Mouse (Mus musculus) kidney, adult 18-20 months (tissue): ENCODE measurements around the gene 1110008L16Rik.
"Not testable (repeated sequence)": the region's sequence is repeated elsewhere in the genome, so short reads cannot be mapped to it uniquely, and the experiment has no call there.

Experiments
- DNase-seq: peaks from one replicate; pipeline ENCODE4 v3.0.0; 2021

Gene 1110008L16Rik

DNA sequence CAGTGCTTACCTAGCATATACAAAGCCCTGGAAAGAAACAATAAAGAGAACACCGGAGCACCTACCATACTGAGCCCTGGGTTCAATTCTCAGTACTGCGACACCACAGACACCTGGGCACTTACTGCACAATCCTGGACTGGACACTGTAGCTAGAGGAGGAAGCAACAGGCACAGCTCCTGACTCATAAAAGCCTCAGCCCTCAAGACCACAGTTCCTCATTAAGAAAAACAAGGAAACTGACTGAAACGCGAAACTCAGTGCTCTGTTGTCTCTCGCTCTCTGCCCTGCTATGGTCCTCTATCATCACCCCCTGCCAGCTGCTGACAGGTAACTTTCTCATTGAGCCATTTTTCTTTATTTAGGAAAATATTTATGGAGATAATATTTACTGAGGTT is at the start of gene 1110008L16Rik:
Gene 1110008L16Rik, plus strand, starts transcription at position 242 of the 400 bp plus-strand sequence.
- DNase-seq, result no peak

DNA sequence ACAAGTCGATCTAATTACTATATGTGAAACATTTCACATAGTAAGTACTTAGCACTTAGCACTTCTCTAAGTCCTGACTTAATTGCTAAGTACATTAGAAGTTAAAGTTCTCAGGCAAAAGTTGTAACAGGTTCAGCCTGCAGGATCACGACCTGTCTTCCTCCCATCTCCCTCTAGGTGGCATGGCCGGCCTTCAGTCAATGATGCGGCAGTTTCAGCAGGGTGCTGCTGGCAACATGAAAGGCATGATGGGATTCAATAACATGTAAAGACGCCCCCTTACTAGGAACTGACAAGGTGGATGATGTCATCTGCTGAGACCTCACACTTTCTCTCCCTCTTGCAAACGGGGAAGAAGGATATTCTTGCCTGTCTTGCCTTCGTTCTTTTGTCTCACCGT is 37.4 kb upstream of the 1110008L16Rik start:
- DNase-seq, result not testable (repeated sequence)

DNA sequence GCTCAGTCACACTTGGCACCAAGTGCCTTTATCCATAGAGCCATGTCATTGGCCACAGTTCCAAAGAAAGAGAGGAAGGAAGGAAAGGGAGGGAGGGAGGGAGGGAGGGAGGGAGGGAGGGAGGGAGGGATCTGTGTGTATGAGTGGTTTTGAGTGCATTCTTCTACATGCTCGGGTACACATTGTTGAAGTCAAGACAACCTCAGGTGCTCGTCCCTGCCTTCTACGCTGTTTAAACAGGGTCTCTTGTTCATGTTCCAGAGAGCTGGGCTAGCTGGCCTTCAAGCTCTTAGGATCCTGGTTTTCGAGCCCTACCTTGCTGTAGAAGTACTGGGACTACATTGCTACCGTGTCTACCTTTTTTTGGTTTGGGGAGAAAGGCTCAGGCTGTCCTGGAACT is 36.0 kb upstream of the 1110008L16Rik start:
- DNase-seq, result not testable (repeated sequence)

DNA sequence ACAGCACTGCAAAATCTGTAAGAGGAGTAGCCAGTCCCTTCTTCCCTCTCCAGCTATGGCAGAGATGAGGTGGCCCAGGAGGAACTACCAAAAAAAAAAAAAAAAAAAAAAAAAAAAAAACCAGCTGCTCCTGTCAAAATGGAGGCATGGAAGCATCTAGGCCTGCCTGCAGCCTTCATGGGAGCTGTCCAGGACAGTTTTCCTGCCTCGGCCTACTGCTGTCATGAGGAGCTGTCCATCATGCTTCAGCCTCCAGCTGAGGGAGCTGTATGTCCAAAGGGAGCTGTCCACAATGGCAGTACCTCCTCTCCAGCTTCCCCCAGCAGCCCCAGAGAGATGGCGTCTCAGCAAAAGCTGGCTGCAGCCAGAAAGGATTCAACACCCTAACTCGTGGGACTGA is 27.1 kb upstream of the 1110008L16Rik start:
- no peak for DNase-seq

DNA sequence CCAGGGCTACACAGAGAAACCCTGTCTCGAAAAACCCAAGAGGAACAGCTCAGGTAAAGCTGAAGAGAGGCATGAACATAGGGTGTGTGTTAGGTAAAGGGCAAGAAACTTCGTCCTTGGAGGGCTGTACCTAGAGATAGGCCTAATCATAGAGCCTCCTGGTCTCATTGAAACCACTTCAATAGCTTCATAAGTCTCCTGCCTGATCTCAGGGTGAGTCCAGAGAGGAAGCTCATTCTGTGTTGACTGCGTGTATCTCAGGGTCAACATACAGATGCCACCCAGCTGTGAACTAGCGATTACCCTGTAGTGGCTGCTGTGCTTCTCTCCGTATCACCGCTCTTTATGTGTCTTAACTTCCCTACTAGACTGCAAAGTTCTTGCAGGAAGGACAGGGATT is 21.8 kb upstream of the 1110008L16Rik start:
- not testable (repeated sequence) for DNase-seq

DNA sequence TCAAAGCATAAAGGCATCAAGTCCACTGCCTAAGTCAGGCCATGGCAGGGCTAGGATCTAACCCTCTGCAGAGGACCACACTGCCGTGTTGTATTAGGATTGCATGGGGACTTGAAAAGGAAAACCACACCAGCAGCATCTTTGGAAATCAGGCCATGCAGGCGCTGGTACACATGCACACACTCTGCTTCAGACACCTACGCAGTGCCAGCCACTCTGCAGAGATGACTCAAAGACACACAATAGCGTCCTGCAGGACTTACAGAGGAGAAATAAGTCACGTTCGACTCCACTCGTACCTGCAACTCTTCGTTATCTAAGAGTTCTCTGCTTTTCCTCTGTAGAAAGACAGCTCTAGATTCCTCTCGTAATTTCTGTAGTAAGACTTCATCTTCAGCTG is 1.3 kb upstream of the 1110008L16Rik start:
- DNase-seq, result no peak

DNA sequence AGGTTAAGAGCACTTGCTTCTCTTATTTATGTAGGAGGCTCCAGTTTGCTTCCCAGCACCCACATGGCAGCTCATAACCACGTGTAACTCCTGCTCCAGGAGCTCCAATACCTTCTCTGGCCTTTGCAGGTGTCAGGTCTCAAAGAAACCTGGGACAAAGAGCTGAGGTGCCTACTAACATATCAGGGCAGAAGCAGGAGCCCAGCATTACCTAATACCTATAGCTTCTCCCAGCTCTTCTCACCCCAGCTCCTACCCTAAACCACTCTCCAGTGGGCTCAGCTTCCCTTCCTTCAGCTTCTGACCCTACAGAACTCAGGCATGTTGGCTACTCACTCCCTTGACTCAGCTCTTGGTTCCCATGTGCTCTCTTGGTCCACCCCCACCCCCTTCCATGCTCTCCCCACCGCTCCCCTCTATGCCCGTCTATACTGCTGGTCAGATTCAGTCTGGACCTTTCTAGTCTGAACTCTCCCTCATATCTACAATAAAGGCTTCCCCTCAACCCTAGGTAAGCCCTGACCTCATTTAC is 1.5 kb downstream of the 1110008L16Rik start:
- DNase-seq, result no peak

DNA sequence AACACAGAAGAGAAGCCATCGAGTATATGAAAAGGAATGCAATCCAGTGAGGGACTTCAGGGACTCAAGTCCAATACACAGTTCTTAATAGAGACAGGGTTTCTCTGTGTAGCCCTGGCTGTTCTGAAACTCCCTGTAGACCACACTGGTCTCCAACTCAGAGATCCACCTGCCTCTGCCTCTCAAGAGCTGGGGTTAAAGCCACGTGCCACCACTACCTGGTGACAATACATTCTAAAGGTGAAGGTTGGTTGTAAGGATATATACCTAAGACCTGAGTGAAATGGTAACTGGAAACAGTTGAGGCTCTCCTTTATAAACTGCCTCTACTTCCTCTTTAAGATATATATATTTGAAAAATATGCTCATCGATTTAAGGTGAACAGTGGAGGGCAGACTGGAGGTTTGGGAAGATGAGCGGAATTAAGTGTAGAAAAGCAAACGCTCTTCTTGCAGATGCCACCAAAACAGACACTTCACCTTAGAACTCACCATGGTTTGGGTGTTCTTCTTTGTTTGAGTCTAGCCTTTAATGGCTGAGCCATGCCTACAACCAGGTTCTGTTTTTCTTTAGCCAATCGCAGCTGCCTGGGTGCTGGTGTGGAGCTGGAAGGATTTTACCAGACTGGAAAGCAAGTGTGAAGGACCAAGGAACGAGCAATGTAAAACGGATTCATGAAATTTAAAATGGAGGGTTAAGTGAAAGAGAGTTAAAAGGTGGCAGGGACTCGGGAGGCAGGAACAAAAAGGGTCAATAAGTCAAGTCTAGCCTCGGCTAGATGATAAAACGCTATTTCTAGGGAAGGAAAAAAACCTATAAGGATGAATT is 2.3 kb downstream of the 1110008L16Rik start:
- DNase-seq, result no peak

DNA sequence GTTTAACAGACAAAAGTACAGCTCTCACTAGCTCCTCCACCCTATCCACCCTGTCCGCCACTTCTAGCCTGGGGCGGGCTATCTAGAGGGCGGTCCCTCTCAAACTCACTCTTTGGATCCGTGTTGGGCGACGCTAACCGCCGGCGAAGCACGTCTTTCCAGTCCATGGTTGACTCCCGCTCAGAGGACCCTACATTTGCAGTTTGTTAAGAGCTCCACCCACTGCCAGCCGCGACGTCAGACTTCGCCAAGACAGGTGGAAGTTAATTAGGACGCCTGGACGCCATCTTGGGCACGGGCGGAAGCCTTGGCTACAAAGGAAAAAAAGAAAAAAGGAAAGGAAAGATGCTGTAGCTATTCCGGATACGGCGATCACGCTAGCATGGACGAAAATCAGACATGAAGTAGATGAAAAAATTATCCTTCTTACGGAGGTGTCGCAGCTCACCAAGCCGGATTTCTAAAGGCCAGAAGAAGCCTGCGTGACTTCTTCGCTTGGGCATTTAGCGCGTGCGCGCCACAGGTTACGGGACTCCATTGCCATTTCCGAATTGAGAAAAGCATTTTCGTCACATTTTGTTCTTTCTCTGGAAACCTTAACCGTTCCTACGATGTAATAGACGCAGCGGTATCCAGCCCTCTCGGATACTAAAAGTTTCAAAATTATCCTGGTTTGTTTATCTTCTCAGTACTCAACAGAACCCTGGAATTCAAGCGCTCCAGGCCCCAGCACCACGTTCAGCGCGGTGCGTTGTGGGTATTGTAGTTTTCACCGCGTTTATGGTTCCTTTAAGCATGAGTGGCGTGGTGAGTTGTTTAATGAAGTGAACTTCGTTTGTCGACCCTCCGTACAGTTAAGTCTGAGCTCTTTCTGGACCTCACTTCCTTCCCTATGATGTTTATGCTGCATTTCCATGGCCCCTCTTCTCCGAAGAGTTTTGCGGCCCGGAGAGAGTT is 3.4 kb downstream of the 1110008L16Rik start, which contains the start of gene Ppp2r3c:
Gene Ppp2r3c, minus strand, starts transcription at position 514 of the 957 bp plus-strand sequence.
- peak; percentile 95 for DNase-seq

DNA sequence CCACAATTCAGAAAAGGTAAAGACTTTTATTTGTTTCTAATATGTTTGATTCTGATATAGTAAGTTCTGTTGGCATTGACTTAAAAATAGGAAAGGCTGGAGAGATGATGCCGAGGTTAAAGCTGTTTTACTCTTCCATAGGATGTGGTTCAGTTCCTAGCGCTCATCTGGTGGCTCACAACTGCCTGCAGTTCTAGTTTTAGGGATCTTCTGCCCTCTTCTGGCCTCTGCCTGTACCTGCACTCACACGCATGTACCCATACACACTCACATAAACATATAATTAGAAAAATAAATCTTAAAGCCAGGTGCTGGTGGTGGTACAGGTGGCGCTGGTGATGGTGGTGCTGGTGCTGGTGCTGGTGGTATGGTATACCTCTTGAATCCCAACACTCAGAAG is 7.0 kb downstream of the 1110008L16Rik start:
- no peak for DNase-seq

DNA sequence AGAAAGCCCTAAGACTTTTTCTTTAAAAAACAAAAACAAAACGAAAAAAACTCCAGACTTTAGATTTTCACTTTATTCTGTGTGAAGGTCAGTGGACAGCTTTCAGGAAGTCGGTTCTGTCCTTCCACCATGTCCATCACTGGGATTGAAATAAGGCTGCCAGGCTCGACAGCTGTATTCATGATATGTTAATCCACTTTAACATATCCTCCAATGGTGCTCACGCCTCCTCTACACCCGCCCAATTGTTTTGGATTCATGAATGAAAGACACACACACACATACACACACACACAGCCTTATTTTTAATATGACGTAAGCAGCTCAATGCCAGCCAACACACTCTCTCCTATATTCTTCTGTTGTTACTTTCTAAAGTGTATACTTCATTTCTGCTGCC is 8.2 kb downstream of the 1110008L16Rik start:
- DNase-seq, result no peak

DNA sequence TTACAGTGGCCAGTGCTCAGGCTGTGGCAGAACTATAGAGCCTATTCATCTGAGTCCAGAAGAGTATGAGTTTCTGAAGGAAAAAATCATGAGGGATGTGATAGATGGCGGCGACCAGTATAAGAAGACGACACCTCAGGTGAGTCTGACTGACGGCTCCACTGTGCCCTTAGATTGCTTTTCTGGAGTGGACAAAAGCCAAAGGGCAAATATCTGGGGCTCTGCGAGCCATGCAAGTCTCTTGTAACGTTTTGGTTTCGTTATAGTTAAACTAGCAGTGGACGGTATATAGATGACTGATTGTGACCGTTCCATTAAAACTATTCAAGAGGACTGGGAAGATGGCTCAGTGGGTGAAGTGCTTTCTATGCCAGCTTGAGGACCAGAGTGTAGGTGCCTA is 9.4 kb downstream of the 1110008L16Rik start:
- peak; percentile 24 for DNase-seq

DNA sequence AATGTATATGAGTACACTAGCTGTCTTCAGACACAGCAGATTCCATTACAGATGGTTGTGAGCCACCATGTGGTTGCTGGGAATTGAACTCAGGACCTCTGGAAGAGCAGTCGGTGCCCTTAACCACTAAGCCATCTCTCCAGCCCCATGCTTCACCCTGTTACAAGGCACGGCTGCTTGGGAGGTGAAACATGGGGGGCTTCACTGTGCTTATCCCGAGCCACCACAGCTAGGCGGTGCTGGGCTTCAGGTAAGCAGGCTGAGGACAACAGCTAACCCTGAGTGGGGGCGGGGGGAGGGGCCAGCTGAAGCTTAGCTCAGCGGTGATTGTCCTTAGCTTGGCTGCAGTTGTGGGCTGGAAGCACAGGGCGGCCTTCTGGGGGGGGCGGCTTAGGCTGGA is 10.1 kb downstream of the 1110008L16Rik start:
- DNase-seq, result no peak

DNA sequence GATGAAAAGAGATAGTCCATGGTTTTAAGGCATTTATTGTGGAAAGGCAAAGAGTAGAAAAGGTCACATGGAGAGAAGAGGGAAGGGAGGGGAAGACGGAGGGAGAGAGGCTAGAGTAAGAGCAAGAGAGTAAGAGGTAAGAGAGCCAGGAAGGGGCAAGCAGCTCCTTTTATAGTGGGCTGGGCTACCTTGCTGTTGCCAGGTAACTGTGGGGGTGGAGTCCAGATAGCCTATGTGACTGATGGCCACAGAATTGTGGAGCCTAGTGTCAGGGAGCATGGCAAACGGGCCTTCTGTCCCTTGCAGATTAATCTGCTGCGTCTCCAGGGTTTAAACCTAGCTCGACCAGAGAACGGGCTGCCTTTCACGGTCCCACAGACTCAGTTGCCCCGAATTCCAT is 12.5 kb downstream of the 1110008L16Rik start:
- no peak for DNase-seq

DNA sequence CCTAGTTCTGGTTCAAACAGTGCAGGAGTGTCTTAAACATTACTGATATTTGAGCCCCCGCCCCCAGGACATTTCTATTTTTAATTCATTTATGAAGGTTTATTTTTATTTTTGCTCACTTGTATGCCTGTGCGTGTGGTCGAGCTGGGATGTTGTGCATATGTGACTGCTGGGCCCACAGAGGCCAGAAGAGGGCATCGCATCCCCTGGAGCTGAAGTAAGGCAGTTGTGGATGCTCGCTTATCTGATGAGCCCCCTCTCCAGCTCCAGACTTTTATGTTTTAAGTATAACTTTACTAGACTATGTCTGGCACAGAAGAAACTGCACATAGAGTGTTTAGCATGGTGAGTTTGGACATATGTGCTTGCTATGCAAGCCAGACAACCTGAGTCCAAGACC is 14.5 kb downstream of the 1110008L16Rik start:
- DNase-seq, result no peak

DNA sequence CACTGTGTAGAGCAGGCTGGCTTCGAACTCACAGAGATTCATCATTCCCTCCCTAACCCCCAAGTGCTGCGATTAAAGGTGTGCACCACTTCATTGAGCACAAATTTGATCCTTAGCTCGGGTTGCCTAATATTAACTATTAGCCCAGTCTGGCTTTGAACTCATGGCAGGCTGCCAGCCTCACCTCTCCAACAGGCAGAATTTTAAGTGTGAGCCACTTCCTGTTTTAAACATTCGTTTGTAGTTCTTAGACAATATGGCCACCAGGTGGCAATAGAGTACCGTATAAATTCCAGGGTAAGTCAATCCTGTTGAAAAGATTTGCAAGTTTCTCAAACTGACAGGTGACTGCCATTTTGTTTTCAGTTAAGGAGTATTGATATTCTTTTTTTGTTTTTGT is 15.8 kb downstream of the 1110008L16Rik start:
- peak; percentile 82 for DNase-seq

DNA sequence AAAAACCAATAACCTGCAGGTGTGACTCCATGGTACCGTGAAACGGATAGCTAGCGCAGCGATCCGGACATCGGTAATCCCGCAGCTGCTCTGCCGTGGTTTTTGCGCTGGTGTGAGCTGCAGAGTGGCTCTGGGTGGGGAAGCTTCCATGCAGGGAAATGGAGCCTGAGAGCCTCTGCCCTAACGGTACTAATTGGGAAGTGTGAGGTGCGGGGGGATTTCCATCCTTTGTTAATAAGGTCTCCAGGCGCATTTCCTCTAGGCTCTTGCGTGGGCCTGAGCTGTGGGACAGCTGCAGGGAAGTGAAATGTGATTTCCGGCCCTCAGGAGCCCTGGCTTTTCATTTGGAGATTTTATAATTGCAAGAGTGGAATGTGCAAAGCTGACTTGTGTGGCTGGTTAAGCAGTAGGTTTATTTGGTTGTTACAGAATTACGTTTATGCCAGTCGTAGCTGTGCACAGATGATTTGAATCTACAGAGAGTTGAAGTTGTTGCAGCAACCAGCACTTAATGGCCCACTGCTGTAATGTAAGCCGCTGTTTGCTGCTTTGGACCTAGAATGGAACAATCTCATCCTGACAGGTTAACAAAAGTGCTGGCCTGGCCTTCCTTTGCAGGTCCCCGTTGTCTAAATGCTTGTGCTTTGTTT is 22.4 kb downstream of the 1110008L16Rik start:
- no peak for DNase-seq

DNA sequence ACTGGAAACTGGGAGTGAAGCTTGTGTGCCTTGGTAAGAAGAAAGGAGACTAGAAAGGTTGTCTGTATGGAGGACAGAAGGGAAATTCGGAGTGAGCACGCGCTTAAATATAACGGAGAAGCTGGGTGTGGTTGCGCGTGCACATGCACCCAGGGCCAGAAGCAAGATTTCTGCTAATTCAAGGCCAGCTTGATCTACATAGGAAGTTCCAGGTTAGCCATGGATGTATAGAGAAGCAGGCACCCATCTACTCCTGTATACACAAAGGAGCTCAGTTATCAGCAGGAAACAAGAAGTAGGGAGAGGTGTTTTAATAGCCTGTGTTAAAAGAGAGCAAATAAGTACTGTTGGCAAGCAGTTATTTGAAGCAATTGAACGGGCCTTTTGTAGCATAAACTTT is 26.3 kb downstream of the 1110008L16Rik start:
- DNase-seq, result no peak

DNA sequence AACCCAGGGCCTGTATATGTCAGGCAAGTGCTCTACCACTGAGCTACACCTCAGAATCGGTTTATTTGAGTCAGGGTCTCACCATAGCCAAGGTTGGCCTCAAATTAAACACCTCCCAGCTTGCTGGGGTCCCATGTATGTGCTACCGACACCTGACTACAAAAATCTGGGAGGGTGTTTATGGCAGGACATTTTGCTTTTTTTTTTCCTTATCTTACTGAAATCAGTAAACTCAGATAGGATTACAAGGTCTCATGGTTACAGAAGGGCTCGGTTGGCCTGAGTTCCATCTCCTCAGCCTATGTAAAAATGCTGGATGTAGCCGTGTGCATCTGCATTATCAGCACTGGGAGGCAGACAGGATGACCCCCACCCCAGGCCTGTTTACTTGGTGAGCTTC is 29.4 kb downstream of the 1110008L16Rik start:
- no peak for DNase-seq

DNA sequence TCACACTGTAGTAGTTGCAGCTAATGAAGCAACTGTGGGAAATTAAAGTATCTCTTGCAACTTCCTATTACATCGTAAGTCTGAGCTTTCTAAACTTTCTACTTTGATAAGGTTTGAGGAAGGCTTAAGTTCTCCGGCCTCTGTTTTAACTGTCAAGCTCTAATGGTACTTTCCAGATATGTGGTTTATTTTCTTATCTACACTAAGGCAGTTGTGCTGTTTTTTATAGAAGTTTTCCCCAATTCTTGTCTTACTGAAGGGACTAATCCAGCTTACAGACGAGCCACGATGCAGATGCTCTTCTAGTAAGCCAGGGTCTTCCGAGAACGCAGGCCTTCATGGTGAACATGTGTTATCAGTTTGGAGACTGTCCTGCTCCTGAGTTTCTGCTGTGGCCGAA is 30.0 kb downstream of the 1110008L16Rik start:
- no peak for DNase-seq

DNA sequence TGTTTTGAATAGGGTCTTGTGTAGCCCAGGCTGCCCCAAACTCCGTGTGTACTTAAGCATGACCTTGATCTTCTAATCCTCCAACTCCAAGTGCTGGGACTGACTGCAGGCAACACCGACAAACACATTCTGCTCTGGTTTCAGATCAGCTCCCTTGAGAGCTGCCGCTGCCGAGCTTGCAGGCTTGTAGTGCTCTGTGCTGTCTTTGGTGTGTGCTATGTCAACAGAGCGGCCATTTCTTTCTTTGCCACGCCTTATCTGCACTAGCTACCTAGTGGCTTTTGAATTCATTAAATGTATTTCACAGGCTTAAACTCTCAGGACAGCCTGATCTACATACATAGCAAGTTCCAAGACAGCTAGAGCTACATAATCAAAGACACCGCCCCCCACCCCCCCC is 34.3 kb downstream of the 1110008L16Rik start:
- DNase-seq, result no peak

DNA sequence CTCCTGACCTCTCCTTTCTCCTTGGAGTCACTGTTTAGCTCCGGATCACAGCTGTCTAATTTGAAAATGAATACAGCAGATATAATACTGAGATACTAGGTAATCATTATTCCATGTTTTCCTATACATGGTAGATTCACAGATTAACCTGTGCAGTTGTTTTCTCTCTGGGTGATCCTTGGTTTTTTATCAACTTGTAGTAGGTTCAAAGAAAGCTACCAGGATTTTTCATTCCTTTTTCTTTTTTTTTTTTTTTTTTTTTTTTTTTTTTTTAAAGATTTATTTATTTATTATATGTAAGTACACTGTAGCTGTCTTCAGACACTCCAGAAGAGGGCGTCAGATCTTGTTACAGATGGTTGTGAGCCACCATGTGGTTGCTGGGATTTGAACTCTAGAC is 39.1 kb downstream of the 1110008L16Rik start:
- DNase-seq, result not testable (repeated sequence)

DNA sequence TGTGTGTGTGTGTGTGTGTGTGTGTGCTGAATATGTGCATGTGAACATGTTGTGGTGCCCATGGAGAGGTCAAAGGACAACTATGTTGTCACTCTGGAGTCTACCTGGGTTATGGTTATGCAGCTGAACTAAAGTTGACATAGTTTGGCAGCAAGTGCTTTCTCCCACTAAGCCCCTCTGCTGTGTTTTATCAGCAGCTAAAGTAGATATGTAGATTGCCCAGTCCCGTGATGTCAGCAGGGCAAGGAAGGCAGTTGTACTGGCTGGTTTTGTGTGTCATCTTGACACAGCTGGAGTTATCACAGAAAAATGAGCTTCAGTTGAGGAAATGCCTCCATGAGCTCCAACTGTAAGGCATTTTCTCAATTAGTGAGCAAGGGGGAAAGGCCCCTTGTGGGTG is 43.7 kb downstream of the 1110008L16Rik start:
- not testable (repeated sequence) for DNase-seq
